Mouse (Mus musculus): Measurements from ENCODE around the gene Armc7. TPM values are rescaled to one million over a fixed set of nuclear protein-coding genes. Genes with fewer than 3 reads are reported as not detected.
A peak's percentile ranks its signal among the peaks of the same experiment; 100 is the strongest.
"Not testable (repeated sequence)": the region's sequence is repeated elsewhere in the genome, so short reads cannot be mapped to it uniquely, and the experiment has no call there.

Gene Armc7
- total RNA-seq, 2 experiments from 2014 or later: 9.7 to 10.1 TPM

DNA sequence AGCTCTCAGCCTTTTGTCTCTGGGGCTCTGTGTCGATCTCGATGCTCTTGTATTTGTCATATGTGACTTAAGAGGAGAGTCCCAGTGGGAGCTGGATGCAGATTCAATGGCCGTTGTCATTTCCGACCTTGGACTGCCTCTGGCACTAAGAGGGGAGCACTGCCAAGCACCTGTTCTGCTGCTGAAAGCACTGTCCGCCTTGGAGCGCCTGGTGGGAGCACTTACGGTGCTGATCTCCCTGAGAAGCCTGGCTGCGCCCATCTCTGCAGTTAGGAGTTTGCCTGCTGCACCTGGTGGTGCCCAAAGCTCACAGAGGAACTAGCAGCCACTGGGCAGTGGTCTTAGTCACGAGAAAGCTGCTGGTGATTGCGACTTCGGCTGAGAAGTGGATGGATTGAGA, 7.8 kb downstream of the Armc7 start:
- intact Hi-C loops (cut with DNase I): loop anchor here (10.0 kb wide), 1 partner anchor 102 kb away; no protein-coding TSS in a partner anchor
- no peak for DNase-seq (ENCODE audit: low spot score in 2 of 2)

DNA sequence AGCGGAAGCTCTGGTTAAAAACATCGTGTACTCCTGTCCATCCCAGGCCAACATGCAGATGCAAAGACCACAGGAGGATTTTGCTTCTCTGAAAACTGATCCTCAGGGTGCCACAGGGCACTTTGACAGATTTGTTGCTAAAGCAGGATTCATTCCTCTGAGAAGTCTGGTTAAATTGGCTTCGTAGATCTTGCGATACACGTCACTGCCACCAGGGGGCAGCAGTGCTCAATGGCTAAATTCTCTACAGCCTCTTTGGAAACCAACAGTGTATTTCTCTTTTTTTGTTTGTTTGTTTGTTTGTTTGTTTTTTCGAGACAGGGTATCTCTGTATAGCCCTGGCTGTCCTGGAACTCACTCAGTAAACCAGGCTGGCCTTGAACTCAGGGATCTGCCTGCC, 8.3 kb downstream of the Armc7 start:
- peak; percentile 85 to 88 for DNase-seq (ENCODE audit: low spot score in 2 of 2)
- intact Hi-C loops (cut with DNase I): loop anchor here (10.0 kb wide), 1 partner anchor 101 kb away; no protein-coding TSS in a partner anchor

DNA sequence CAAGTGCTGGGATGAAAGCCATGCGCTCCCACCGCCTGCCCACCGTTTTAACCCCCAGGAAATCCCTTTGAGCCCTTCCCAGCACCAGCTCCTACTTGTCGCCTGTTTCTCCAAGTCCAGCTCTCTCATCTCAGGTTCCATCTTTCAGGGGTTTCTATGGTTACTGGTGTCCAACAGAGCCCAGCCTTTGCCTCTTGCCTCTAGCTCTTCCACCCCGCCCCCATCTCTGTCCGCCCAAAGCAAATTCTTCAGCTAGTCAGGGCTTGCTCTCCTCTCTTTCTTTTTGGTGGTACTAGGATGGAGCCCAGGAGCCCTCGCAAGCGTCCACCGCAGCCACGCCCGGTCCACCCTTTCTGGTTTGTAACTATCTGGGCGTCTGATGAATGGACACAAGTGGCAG, 9.7 kb downstream of the Armc7 start:
- intact Hi-C loops (cut with DNase I): loop anchor here (10.0 kb wide), 1 partner anchor 100 kb away; no protein-coding TSS in a partner anchor
- no peak for DNase-seq (ENCODE audit: low spot score in 2 of 2)

DNA sequence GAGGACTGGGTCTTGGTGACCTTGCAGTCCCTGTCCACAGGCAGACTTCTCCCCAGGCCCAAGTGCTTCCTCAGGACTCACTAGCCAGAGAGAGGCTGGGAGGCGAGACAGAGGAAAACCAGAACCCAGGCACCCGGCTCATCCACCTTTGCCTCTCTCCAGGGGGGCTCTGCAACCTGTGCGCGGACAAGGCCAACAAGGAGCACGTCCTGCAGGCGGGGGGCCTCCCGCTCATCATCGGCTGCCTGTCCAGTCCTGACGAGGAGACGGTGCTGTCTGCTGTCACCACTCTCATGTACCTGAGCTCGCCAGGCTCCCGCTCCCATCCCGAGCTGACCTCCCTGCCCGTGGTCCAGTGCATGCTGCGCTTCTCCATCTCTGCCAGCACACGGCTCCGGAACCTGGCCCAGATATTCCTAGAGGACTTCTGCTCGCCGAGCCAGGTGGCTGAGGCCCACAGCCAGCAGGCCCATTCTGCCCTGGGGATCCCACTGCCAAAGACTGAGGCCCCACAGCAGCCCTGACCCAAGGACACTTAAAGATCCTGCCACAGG, 13.2 kb downstream of the Armc7 start:
- DNase-seq (ENCODE audit: low spot score in 2 of 2): no peak
- intact Hi-C loops (cut with DNase I): loop anchor here (10.0 kb wide), 1 partner anchor 96 kb away; no protein-coding TSS in a partner anchor

DNA sequence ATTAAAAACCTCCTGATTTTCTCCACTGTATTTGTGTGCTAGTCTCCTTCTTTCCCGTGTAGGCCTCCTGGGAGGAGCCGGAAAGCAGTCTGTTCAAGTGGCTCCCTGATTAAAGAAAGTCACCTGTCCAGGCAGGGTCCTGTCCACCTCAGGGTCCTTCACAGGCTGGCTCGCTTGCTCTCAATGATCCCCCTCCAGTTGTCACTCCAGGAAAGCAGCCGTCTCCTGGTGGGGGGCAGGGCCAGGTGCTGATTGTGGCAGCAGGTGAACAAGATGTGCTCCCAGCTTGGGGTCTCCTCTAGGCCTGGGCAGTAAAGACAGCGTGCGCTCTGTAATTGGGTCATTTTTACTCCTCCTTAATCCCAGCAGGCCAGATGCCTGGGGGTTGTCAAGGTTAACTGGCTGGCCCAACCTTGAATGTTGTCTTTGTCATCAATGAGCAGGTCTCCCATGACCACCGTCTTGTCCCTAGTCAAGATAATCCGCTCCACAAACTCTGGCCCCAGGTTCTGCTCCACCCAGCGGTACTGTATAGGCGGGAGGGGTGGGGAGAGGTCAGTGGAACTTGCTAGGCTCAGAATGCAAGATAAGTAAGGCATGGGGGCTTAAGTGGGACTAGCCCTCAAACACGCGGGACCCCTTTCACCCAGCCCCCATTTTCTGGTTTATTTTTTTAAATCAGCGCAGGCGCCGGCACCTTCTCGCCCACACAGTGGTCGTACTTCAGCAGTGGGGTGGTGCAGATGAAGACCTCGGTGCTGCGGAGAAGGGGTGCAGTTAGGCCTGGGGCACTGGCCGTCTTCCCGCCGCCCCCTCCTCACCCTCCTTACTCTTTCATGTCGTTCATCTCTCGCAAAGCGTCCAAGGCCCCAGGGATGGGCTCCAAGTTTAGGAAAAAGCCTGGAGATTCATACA, 15.2 kb downstream of the Armc7 start:
- intact Hi-C loops (cut with DNase I): loop anchor here (2.0 to 10.0 kb wide), 2 partner anchors 46 to 114 kb away; partner anchors contain the start of genes Gga3, Mrps7 and Sumo2
- no peak for DNase-seq (ENCODE audit: low spot score in 2 of 2)

DNA sequence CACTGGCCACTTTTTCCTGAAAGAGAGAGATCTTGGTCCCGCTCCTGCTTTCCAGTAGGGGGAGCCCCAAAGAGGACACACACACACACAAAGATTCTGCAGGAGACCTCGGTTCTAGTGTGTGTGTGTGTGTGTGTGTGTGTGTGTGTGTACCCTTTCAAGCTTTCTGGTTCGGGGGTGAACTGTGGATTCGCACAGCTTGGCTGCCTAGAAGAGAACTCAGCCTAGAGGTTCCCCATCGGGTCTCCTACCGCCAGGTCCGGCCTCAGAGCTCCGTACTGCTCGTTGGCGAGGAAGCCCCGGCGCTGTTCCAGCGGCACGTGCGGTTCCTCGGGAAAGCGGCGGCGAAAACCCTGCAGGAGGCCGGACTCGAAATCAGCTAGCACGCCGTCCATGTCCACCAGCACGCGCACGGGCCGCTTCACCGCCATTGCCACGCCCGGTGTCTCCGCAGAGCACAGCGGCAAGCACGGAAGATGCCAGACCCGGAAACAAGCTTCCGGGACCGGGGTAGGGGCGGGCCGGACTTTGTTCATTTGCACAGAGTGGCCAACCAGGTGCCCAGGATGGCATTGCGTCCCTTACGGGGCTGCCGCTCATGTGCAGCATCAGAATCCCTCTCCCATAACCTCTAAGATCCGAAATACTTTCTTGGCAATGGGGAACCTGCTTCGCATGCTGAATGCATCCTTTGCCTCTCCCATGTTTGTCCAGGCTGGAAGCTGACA, 16.1 kb downstream of the Armc7 start, which contains the start of gene Nt5c:
Gene Nt5c (minus strand): TSS at position 507 of the 728 bp plus-strand sequence.
- peak; percentile 84 to 91 for DNase-seq (ENCODE audit: low spot score in 2 of 2)
- intact Hi-C loops (cut with DNase I): loop anchor here (2.0 to 10.0 kb wide), 2 partner anchors 45 to 113 kb away; partner anchors contain the start of genes Gga3, Mrps7 and Sumo2

DNA sequence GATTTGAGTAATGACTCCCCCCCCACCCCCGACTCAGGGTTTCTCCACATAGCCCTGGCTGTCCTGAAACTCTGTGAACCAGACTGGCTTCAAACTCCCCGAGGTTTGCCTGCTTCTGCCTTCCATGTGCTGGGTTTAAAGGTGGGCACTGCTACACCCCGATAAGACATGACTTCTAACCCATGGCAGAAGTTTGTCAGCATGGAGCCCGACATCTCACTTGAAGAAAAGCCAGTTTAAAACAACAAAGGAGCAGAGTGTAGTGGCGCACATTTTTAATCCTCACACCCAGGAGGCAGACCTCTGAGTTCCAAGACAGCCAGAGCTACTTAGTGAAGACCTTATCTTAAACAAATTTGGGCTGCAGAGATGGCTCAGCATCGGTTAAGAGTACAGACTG, 16.9 kb downstream of the Armc7 start:
- intact Hi-C loops (cut with DNase I): loop anchor here (10.0 kb wide), 1 partner anchor 112 kb away; the partner anchor contains the start of genes Gga3 and Mrps7
- no peak for DNase-seq (ENCODE audit: low spot score in 2 of 2)

DNA sequence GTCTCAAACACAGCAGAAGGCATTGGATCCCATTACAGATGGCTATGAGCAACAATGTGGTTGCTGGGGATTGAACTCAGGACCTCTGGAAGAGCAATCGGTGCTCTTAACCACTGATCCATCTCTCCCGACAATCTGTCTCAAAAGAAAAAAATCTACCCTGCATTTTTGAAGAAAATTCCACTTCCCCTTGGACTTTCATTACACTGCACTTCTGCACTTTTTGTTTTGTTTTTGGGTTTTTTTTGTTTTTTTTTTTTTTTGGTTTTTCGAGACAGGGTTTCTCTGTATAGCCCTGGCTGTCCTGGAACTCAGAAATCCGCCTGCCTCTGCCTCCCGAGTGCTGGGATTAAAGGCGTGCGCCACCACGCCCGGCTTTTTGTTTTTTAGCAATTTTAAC, 21.1 kb downstream of the Armc7 start:
- intact Hi-C loops (cut with DNase I): loop anchor here (10.0 kb wide), 1 partner anchor 108 kb away; the partner anchor contains the start of genes Gga3 and Mrps7
- not testable (repeated sequence) for DNase-seq (ENCODE audit: low spot score in 2 of 2)

DNA sequence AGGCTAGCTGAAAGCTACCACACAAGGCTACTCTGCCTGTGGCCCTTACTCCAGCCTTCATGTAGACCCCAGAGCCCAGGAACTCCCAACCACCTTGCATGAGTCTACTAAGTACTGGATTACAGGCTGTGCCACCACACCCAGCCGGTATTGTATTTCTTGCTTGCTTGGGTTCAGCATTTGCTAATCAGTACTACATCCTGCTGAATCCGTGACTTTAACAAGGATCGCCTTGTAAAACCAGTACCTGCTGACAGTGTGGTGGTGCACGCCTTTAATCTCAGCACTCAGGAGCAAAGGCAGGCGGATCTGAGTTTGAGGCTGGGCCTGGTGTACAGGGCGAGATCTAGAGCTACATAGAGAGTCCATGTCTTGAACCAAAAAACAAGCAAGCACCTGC, 27.2 kb downstream of the Armc7 start:
- intact Hi-C loops (cut with DNase I): no loop called here
- no peak for DNase-seq (ENCODE audit: low spot score in 2 of 2)

DNA sequence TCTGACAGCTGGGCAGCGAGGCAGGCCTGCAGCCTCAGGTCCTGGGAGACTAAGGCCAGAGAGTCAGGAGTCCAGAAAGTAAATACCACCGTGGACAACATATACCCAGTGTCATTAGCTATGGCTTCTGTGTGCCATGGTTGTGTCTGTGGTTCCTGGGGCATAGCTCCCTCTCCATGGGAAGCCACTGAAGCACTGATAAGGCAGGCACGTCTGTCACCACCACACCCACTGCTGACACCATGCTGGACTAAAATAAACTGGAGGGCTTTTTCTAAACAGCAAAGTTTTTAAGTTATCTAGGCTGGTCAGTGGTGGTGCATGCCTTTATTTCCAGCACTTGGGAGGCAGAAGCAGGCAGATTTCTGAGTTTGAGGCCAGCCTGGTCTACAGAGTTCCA, 31.1 kb downstream of the Armc7 start:
- DNase-seq (ENCODE audit: low spot score in 2 of 2): no peak
- intact Hi-C loops (cut with DNase I): no loop called here

DNA sequence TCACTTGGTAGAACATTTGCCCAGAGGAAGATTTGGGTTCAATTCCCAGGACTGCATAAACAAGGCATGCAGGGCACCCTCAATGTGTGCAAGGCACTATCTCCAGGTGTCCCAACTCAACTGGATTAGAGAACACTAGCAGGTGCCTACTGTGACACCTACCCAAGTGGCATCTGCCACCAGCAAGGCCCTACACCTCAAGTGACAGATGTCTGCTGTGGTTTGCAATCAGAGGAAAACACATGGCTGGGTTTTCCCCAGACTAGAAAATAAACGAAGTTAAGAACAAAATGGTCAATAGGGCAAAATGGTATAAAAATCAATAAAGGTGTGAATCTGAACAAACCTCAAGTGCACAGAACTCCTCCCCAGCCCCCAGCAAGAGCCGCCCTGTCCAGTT, 32.6 kb downstream of the Armc7 start:
- DNase-seq (ENCODE audit: low spot score in 2 of 2): no peak
- intact Hi-C loops (cut with DNase I): no loop called here

DNA sequence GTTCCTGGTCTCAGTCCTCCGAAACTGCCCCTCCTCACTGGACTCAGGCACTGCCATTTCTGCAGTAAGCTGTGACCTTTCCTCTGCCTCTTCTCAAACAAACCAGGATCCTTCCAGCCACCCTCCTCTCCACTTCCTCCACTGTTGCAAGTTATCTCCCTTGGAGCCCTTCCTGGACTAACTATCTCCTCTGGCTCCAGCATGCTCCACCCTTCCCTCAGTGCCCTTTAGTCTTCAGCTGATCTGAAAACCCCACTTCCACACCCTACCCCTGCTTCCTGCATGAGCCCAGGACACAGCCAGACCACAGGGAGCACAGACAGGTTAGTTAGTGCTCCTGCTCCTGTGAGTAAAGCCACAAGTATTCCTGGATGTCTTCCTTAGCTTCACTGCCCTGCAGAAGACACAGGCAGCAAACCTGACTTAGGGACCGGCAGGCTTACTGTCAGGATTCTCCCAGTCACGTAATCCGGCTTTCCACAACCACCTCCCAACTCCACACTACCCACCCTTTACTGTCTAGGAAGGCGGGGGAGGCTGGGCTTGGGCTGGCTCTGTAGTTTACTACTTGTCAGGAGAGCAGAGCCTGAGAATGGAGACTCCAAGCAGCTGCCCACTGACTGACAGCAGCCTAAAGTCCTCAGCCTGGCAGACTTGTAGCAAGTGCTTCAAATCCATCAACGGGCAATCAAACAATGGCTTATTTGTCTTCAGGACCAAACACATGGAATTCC, 34.5 kb downstream of the Armc7 start:
- no peak for DNase-seq (ENCODE audit: low spot score in 2 of 2)
- intact Hi-C loops (cut with DNase I): no loop called here

DNA sequence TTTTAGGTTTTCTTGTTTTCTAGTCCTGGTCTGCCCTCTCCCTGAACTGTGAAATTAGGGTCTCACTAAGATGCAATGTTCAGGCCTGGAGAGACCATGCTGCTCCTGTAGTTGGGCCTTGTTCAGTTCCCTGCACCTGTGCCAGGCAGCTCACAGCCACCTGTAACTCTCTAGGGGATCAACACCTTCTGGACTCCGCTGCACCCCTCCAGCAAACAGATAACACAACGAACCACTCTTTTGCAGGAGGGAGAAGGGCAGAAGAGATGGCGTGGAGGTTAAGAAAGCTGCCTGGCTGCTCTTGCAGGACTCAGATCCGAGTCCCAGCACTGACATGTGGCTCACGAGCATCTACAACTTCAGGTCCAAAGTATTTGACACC, 35.0 kb downstream of the Armc7 start:
- intact Hi-C loops (cut with DNase I): no loop called here
- DNase-seq (ENCODE audit: low spot score in 2 of 2): no peak

DNA sequence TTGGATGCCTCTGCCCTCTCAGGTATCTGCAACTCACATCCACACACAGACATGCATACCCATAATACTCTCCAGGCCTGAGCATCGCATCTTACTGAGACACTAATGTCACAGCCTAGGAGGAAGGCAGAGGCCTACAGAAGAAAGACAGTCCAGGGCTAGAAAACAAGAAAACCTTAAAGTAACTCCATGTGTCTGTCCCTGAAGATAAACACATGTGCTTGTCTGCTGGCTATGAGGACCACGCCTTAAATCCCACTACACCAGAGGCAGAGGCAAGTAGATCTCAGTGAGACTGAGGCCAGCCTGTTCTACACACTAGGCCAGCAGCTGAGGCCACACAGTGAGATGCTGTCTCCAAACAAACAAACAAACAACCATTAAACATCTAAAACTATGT, 35.7 kb downstream of the Armc7 start:
- no peak for DNase-seq (ENCODE audit: low spot score in 2 of 2)
- intact Hi-C loops (cut with DNase I): no loop called here

DNA sequence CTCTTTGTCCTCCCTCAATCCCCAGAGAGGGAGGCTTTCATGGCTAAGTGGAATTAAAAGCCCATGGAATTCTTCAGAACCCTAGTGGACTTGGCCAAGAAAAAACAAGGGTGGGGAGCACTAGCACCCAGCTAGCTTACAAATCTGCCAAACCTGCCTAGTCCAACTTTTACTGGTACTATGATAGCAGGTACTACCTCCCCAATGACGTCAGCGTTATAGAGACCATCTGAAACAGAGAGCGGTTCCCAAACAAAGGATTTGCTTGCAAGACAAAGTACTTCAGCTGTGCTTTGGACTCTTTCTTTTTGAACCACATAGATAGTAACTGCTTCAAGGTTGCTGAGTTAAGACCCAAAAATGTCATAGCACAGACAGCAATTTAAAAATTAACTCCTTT, 36.5 kb downstream of the Armc7 start:
- intact Hi-C loops (cut with DNase I): no loop called here
- DNase-seq (ENCODE audit: low spot score in 2 of 2): no peak

DNA sequence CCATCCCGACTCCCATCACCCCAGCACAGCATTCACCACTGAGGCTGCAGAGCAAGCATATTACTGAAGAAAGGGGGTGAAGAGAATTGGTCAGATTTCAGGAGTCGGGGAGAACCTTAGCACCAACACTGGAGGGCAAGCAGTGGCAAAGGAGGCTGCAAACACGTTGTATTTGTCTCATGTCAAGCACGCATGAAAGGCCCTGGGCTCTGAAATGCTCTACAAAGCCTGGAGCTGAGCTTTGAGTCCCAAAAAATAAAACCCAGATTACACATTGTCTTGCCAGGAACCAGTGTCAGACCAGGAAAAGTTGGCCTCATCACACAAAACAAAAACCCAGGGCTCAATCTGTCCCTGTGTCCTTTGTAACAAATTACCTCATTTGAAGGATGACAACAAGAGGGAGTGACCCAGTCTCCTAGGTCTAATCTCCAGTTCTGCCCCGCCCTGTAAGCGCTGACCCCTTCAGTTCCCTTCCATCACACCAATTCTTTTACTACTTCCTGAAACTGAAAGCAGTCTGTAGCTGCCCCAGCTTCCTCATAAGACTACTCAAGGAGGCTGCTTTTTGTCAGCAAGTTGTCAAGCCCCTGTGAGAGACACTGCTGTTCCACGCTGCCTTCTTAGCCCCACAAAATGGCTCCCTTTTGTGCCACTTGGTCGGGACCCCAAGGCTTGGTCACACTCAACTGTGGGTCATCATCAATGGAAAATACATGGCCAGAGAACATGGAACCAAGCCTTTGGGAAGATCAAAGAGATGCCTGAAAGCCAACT, 37.1 kb downstream of the Armc7 start:
- intact Hi-C loops (cut with DNase I): no loop called here
- no peak for DNase-seq (ENCODE audit: low spot score in 2 of 2)

DNA sequence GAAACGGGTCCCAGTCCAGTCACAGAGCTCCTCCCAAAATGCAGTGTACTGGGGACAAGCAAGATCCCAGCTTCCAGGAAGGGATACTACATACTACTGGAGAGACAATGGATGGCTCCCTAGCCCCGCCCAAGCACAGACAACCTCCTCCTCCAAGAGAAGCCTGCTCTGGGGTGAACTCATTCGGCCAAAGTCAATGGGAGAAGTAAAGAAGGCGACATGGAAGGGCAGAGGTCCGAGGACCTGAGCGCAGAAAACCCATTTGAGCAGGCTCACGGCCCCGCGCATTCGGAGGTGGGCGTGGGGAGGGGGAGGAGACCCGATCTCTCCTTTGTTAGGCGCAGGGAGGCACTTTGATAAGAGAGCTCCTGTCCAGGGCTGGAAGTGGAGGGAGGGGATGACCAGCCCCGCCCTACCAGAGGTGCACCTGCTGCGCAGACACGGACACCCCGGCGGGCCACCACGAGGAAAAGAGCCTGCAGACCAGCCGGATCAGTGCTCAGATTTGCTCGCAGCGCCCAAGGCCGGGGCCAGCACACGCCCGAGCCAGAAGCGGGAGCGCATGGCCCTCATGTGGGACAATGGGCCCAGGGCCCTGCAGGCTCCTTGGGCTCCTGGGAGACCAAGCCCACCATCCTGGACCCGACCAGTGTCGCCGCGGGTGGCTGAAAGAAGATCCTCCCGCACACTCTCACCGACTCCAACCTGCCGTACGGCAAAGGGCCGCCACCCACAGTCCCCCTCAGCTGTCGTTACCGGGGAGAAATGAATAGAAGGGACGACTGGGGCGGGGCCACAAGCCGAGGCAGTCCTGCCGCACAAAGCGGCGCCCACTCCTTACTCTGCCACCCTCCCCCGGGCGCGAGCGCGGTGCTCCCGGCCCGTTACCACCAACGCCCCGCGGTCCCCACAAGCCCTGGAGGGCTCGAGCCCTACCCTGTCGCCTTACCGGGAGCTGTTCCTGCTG, 38.1 kb downstream of the Armc7 start:
- intact Hi-C loops (cut with DNase I): no loop called here

More for the DNA sequence above, 38.1 kb downstream of the Armc7 start:
- DNase-seq (ENCODE audit: low spot score in 2 of 2): peak; percentile 62 to 63
